Mouse (Mus musculus): ENCODE measurements around the gene Bend7. TPM values are rescaled to one million over a fixed set of nuclear protein-coding genes. Genes with fewer than 3 reads are reported as not detected.

The Bend7 gene
- total and polyA plus RNA-seq, 2 experiments from 2014 or later = 6.0 to 10.7 TPM

DNA sequence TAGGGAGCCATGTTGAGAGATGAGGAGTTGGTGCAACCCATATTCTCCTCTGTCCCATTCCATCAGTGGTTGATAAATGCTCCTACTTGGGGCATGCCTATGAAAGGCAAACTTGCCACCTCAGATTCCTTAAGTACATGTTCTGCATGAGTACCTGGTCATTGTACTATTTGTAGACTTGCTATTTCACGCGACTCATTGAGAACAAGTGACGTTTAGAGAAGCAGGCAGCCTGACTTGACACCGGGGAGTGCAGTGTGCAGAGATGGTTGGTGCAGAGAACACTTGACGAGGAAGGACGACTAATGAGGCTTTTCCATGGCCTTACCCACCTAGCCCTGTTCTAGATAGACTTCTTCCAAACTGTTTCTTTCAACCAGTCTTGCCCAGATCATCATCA, 34.3 kb downstream of the Bend7 start:
- H3K4me2 ChIP-seq (ENCODE audit: low read depth, low read length, poor library complexity, severe bottlenecking) = no peak overlapping the region
- no peak overlapping the region for H3K9ac ChIP-seq (replicated peaks; ENCODE audit: low read length, poor library complexity, severe bottlenecking)
- no peak for TF ChIP-seq CTCF (IDR thresholded peaks at IDR 0.05)
- WGBS = 88% methylated on average over 6 of the region's 6 CpGs
- H3K9me3 ChIP-seq (ENCODE audit: low read length) = no peaks in the 10 kb centered on the region
- H3K36me3 ChIP-seq (ENCODE audit: insufficient read depth, low read length) = no peaks in the 10 kb centered on the region
- ATAC-seq (ENCODE audit: low FRiP score) (no peak), DNase-seq (ENCODE audit: low spot score) (no peak)
- H3K27ac ChIP-seq (ENCODE audit: low read depth, low read length) = no peak overlapping the region
- no peak overlapping the region for H3K4me3 ChIP-seq (ENCODE audit: low read depth, low read length)
- H3K4me1 ChIP-seq (ENCODE audit: insufficient read depth, low read length) = no peaks in the 10 kb centered on the region
- no peaks in the 10 kb centered on the region for H3K27me3 ChIP-seq (ENCODE audit: insufficient read depth, low read length)

DNA sequence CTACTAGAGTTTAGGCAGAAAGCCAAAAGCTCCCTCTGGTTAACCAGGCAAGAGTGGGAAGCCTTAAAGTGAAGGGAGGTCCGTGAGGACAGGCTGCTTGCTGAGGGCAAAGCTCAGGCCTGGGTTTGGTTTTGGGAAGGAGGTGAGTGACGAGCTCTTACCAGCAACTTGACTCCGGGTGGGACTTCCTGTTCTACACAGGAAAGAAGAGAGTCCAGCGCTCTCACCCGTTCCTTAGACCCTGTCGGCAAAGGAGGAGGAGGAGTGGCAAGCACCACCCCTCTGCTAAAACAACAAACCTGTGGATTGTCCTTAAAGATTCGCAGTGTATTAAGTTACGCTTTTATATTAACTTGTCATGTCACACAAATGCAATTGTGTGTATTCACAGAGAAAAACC, 38.1 kb downstream of the Bend7 start:
- Histone ChIP-seq H3K36me3 (ENCODE audit: insufficient read depth, low read length) (no peaks in the 10 kb centered on the region), H3K27ac (ENCODE audit: low read depth, low read length) (no peak overlapping the region), H3K4me2 (ENCODE audit: low read depth, low read length, poor library complexity, severe bottlenecking) (no peak overlapping the region), H3K27me3 (ENCODE audit: insufficient read depth, low read length) (no peaks in the 10 kb centered on the region), H3K9ac (replicated peaks; ENCODE audit: low read length, poor library complexity, severe bottlenecking) (no peak overlapping the region), H3K9me3 (ENCODE audit: low read length) (no peaks in the 10 kb centered on the region), H3K4me1 (ENCODE audit: insufficient read depth, low read length) (no peaks in the 10 kb centered on the region), H3K4me3 (ENCODE audit: low read depth, low read length) (no peak overlapping the region)
- no peak for DNase-seq (ENCODE audit: low spot score)
- 88% methylated on average over 8 of the region's 8 CpGs for WGBS
- no peak for ATAC-seq (ENCODE audit: low FRiP score)
- no peak for TF ChIP-seq CTCF (IDR thresholded peaks at IDR 0.05)

- DNase-seq (ENCODE audit: low spot score) (no peak), ATAC-seq (ENCODE audit: low FRiP score) (no peak)
- H3K4me1 ChIP-seq (ENCODE audit: insufficient read depth, low read length) = no peaks in the 10 kb centered on the region
- no peak overlapping the region for H3K4me3 ChIP-seq (ENCODE audit: low read depth, low read length)
- 88% methylated on average over 3 of the region's 3 CpGs for WGBS
- H3K36me3 ChIP-seq (ENCODE audit: insufficient read depth, low read length) = no peaks in the 10 kb centered on the region
- H3K9me3 ChIP-seq (ENCODE audit: low read length) = no peaks in the 10 kb centered on the region
- H3K27ac ChIP-seq (ENCODE audit: low read depth, low read length) = no peak overlapping the region
- no peaks in the 10 kb centered on the region for H3K27me3 ChIP-seq (ENCODE audit: insufficient read depth, low read length)
- TF ChIP-seq CTCF (IDR thresholded peaks at IDR 0.05) = no peak
- no peak overlapping the region for H3K9ac ChIP-seq (replicated peaks; ENCODE audit: low read length, poor library complexity, severe bottlenecking)
- H3K4me2 ChIP-seq (ENCODE audit: low read depth, low read length, poor library complexity, severe bottlenecking) = no peak overlapping the region
Measured at GRCm38 (mm10) chr2:4757218-4757617, 39.6 kb downstream of the Bend7 start.

DNA sequence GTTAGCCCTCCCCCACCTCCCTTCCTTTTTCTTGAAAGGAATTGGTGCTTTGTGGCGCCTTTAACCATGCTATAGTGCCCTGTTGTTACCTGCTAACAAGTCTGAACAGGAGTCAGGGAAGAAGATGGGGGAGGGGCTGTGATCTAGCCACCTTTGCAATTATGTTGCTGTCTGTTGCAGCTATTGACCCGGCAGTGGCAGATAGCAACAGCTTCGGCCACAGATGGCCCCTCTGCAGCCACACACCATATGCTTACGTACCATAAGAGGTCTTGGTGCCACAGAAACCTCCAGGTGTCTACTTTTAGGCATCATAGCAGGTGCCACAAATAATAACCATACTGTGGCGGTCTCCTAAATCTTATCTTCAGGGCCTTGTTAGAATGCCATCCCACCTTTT, 43.1 kb downstream of the Bend7 start:
- WGBS = 80% methylated on average over 5 of the region's 5 CpGs

DNA sequence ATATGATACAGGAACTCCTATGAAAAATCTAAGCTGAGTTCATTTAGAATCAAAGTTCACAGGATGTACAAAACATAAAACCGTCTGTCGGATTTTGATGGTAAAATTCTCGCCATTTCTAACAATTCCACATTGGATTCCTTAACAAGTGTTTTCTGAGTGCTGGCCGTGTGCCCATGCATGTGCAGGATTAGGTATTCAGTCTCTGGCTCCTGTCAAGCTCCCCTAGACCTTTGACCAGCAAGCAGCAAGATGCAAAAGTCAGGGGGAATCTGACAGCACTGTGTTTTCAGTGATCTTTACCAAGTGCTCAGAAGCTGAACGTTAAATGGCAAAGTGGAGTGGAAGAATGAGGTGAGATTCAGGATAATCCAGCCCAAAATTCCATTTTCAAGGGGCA, 44.3 kb downstream of the Bend7 start:
- WGBS = 79% methylated on average over 5 of the region's 5 CpGs
- no peak for ATAC-seq (ENCODE audit: low FRiP score)
- Histone ChIP-seq H3K9me3 (ENCODE audit: low read length) (no peaks in the 10 kb centered on the region), H3K27me3 (ENCODE audit: insufficient read depth, low read length) (no peaks in the 10 kb centered on the region), H3K4me2 (ENCODE audit: low read depth, low read length, poor library complexity, severe bottlenecking) (no peak overlapping the region), H3K27ac (ENCODE audit: low read depth, low read length) (no peak overlapping the region), H3K4me1 (ENCODE audit: insufficient read depth, low read length) (no peaks in the 10 kb centered on the region), H3K4me3 (ENCODE audit: low read depth, low read length) (no peak overlapping the region), H3K36me3 (ENCODE audit: insufficient read depth, low read length) (no peaks in the 10 kb centered on the region), H3K9ac (replicated peaks; ENCODE audit: low read length, poor library complexity, severe bottlenecking) (no peak overlapping the region)
- DNase-seq (ENCODE audit: low spot score) = no peak
- no peak for TF ChIP-seq CTCF (IDR thresholded peaks at IDR 0.05)

More for the DNA sequence above, 43.1 kb downstream of the Bend7 start:
- Histone ChIP-seq H3K36me3 (ENCODE audit: insufficient read depth, low read length) (no peaks in the 10 kb centered on the region), H3K4me1 (ENCODE audit: insufficient read depth, low read length) (no peaks in the 10 kb centered on the region), H3K9me3 (ENCODE audit: low read length) (no peaks in the 10 kb centered on the region), H3K27ac (ENCODE audit: low read depth, low read length) (no peak overlapping the region), H3K4me3 (ENCODE audit: low read depth, low read length) (no peak overlapping the region), H3K9ac (replicated peaks; ENCODE audit: low read length, poor library complexity, severe bottlenecking) (no peak overlapping the region), H3K4me2 (ENCODE audit: low read depth, low read length, poor library complexity, severe bottlenecking) (no peak overlapping the region), H3K27me3 (ENCODE audit: insufficient read depth, low read length) (no peaks in the 10 kb centered on the region)
- TF ChIP-seq CTCF (IDR thresholded peaks at IDR 0.05) = no peak
- no peak for DNase-seq (ENCODE audit: low spot score)
- no peak for ATAC-seq (ENCODE audit: low FRiP score)

- DNase-seq (ENCODE audit: low spot score) (no peak), ATAC-seq (ENCODE audit: low FRiP score) (no peak)
- WGBS = 89% methylated on average over 3 of the region's 3 CpGs
Measured at GRCm38 (mm10) chr2:4764071-4764470, 46.4 kb downstream of the Bend7 start.

More at GRCm38 (mm10) chr2:4764071-4764470, 46.4 kb downstream of the Bend7 start:
- H3K4me1 ChIP-seq (ENCODE audit: insufficient read depth, low read length) = no peaks in the 10 kb centered on the region
- H3K27ac ChIP-seq (ENCODE audit: low read depth, low read length) = no peak overlapping the region
- no peaks in the 10 kb centered on the region for H3K36me3 ChIP-seq (ENCODE audit: insufficient read depth, low read length)
- H3K4me2 ChIP-seq (ENCODE audit: low read depth, low read length, poor library complexity, severe bottlenecking) = no peak overlapping the region
- no peak for TF ChIP-seq CTCF (IDR thresholded peaks at IDR 0.05)
- no peak overlapping the region for H3K4me3 ChIP-seq (ENCODE audit: low read depth, low read length)
- H3K9ac ChIP-seq (replicated peaks; ENCODE audit: low read length, poor library complexity, severe bottlenecking) = no peak overlapping the region
- no peaks in the 10 kb centered on the region for H3K27me3 ChIP-seq (ENCODE audit: insufficient read depth, low read length)
- H3K9me3 ChIP-seq (ENCODE audit: low read length) = no peaks in the 10 kb centered on the region

Data from midbrain, postnatal 0 days (tissue).